Mouse (Mus musculus): ENCODE measurements around the gene Cldn6. TPM values are rescaled to one million over a fixed set of nuclear protein-coding genes. Genes with fewer than 3 reads are reported as not detected.

Cldn6 gene
- total RNA-seq (2023): not detected in 4 replicates

DNA sequence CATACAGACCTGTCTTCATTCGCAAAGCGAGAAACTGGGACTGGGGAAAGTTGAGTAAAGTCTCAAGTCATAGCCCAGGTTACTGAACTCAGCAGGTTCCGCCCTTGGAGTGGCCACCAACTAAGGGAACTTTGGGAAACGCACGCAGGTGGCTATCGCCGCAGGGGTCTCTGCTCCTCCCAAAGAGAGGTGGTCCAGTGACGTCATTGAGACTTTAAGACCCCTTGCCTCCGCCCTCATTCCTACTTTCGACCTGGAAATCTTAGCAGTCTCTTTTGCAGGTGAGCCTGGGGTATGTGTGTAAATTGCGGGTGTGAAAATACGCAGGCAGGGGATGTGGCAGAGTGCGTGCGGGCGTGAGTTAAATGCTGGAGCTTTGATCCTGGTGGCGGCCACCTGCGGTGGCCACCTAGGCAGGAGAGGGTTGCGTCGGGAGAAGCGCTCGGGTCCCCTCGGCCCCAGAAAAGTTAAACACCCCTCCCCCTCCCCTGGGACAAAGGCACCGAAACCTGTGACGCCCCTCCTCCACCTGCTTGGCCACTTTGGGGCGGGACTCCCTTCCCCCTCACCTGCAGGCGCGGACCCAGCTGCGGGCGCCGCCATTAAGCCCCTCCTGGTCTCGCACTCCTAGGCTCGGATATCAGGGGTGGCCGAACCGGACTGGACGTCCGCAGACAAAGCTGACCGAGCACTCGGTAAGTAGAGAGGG is at the start of gene Cldn6:
TSS of gene Cldn6 (plus strand) at position 123 of the 709 bp plus-strand sequence.

DNA sequence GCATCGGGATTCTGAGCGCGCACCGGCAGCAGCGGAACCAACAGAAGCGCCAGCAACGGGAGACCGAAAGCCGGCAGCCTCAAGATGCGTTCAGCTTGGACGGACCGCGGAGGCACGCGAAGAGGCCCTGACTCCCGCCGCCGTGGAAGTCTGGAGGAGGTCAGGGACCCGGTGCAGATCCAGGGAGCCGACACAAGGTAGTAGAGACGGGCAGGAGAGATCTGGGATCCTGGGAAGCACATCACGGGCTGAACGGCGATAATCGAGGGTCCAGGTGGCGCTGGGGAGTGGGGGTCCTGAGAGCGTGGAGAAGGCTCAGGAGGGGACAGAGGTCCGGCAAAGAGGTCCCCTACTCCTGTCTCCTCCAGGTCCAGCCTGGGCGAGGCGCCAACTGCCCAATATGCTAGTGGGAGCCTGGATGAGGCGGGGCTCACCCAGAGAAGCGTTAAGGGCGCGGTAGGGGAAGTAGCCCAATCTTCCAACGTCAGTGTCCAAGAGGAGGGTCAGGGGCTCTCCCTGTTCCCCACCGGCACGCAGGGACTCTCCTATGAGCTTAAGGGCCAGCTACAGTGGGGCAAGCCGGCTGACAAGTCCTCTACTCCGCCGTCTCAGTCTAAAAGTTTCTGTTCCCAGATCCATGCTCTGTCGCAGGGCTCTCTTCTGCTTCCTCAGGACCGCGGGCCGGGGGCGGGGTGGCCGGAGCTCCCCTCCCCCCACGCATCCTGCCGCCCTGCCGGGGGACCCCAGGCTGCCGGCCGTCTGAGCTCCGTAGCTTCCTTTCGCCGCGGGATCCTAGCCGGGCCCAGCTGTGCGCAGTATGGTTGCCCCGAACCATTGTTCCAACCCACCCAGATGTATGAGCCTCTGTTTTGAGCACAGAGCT is 34.2 kb upstream of the Cldn6 start, which contains the start of gene Mmp25:
TSS of gene Mmp25 (minus strand) at position 665 of the 883 bp plus-strand sequence.

DNA sequence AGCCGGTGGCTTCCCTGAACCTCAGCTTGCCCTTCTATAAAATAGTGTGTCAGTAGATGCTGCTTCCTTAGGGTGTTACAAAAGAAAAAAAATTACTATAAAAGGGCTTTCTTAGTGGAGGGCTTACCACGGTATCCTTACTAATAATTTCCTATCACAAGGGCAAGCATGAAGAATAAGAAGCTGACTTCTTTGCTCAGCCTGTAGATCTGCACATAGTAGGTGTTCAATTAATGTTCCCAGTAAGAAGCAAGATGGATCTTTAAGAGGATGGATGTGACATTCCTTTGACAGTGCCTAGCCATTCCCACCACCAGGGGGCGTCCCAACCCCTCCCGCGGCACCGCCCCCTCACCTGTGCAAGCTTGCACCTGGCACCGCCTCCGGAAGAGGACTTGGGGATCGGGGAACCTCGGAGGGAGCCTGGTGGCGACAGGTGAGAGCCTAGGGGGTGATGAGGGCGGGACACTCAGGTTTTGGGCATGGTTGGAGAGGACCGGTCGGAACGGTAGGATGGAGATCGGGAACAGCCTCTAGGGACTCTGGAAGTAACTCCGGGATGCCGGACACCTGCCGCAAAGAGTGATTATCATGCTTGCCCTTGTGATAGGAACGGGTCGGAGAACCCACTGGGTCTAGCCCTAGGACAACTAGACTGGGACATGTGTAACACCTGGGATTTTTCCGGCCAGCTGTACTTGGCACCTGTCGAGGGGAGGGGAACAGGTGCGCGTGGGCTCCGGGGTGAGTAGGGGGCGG is 18.8 kb upstream of the Cldn6 start, which contains the start of gene Bicdl2:
TSS of gene Bicdl2 (plus strand) at position 390 of the 759 bp plus-strand sequence.

DNA sequence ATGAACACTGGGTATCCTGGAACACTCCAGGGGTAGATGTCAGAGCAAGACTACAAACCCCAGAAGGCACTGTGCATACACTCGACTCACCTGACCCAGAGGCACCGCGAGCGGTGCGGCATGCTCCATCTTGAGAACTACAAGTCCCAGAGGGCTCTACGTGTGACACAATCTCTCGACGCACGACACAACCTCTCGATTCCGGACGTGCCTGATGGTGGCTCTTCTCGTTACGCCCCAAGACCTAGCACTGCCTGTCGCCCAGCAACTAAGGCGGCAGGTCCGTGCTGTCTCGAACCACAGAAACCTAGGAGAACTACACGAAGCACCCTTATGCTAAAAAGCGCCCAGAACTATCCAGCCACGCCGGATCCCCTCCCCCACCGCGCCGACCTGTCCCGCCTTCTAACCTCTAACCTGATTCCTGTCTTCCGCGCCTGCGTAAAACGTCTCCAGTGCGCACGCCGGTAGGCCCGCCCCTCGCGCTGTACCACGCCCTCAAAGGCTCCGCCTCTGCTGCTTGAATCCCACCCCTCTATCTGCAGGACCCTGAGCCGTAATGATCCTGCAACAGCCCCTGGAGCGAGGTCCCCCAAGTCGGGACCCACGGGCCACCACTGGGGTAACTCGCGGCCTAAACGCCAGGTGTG is 5.5 kb upstream of the Cldn6 start, which contains the start of the genes Hcfc1r1 and Thoc6:
TSS of gene Hcfc1r1 (plus strand) at position 173 of the 650 bp plus-strand sequence.
TSS of gene Thoc6 (minus strand) at position 459 of the 650 bp plus-strand sequence.

DNA sequence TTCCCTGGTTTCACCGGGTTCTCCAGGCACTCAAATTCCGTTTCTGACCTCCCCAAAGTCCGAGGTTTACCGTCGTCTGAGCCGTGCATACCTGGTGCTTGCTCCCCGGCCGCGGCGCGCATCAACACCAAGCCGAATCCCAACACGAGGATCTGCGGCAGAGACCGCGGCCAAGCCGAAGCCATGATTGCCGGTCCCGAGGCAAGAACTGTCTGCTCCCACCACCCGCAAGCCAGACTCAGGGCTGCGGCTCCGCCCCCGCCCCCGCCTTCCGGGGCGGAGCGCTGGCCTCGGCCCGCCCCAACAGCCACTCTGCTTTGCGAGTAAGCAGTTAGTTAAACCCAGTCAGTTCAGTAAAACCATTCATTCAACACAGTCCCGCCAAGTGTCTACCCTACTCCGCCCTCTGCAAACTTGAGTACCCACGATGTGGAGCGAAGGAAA is 1.8 kb upstream of the Cldn6 start, which contains the start of gene Tnfrsf12a:
TSS of gene Tnfrsf12a (minus strand) at position 233 of the 444 bp plus-strand sequence.

DNA sequence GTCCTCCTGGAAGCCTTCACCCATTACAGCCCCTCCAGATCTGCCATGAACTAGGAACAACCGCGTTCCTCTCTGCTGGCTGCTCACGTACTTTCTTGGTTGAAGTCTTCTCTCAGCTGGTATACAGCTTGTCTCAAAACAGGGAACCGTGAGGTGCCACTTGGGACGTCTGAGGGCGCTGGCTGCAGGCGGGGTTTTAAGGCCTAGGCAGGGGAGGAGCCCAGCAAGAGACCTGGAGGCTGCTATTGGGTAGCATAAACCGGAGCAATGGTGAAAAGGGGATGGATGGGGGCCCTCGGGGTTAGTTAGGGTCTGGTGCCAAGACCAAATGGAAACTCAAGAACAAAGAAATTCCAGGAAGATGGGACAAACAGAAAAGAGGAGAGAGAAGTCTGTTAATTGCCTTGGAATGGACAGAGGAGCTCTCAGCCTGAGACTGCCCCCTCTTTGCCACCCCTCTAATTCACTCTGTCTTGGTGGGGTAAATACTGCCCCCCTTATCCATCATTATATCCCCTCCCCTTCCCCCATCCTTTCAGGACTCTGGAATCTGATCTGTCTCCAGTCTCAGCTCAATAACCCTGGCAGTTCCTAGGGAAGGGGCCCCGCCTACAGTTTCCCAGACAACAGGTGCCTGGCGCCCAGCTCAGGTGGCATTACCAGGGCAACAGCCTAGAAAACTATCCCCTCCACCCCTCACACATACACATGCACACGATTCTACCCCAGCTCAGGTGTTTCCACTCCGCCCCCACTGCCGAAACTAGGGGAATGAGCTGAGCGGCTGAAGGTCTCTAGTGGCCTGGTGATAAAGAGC is 5.0 kb downstream of the Cldn6 start, which contains the start of gene Cldn9:
TSS of gene Cldn9 (minus strand) at position 171 of the 817 bp plus-strand sequence.

DNA sequence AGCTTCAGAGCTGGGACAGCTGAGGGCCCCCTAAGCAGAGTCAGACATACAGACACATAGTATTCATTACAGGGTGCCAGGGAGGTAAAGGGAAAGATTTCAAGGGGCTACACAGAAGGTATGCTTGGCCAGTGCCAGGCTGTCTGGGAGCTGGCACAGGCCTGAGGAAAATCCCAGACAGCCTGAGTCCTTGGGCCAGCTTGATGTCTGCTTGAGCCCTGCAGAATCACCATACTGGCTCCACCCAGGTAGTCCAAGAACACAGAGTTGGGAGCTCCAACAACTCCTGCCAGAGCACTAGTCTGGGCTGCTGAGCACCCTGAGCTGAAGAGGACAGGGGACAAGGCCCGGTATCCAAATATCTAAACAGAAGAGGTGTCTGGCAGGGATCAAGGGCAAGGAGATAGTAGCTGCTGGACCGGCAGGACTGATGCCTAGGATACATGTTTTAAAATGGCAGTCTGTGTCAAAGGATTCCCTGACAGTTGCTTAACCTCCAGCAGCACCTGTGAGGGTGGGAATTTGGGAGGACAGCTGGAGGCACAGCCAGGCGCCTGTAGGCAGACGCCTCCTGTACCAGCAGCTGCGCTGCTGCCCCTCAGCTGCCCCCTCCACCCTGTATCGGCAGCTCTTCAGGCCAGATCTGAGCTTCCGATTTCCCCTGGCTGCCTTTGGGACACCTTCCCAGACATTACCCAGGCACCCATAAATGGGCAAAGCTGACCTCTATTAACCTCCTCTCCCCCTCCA is 43.5 kb downstream of the Cldn6 start, which contains the start of gene 1520401A03Rik:
TSS of gene 1520401A03Rik (minus strand) at position 408 of the 750 bp plus-strand sequence.

DNA sequence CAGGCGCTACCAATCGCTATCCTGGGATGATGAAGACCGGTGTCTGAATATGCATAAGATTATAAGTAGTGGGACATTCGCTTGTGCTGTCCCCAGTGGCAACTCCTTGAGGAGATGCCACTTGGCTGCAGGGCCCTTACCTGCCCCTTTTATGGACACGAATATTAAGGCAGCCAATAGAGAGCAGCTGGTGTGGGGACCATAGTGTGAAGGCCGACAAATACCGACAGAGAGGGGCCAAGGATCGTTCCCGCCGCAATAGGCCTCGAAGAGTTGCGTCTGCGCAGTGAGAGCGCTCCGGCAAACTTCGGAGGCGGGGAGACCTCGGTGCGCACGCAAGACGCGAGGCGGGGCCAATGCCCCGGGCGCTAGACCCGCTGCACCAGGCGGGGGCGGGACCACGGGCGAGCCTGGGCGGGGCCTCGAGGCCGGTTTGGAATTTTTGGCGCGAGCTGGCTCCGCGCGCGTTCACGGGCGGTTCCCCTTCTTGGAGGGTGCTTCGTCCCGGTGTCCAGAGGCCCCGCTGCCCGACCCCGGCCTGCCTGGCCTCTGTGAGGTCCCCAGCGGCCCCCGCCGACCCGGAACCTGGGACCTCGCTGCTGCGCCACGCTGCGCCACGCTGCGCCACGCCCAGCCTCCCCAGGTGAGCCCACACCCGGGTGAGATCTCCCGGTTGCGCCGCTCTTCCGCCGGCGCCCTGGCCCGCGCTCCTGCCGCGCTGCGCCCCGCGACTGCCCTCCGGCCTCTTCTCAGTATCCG is 47.1 kb downstream of the Cldn6 start, which contains the start of gene Pkmyt1:
TSS of gene Pkmyt1 (plus strand) at position 338 of the 759 bp plus-strand sequence.

Other genes with a start within 250 kb of the Cldn6 start
- gene Vmn2r117, start 199.6 kb upstream of the Cldn6 start, total RNA-seq (2023): not detected in 4 replicates
- gene Zfp213, start 115.0 kb upstream of the Cldn6 start, total RNA-seq (2023): 7.5 to 8.8 TPM (median 8.1 TPM) in 4 replicates
- gene Zfp13, start 79.8 kb upstream of the Cldn6 start, total RNA-seq (2023): not detected in 4 replicates
- not detected in 4 replicates for gene Zscan10, start 78.4 kb upstream of the Cldn6 start, total RNA-seq (2023)
- 0.12 to 0.16 TPM in 2 of 4 replicates, not detected in the others for gene Mmp25, start 34.0 kb upstream of the Cldn6 start, total RNA-seq (2023)
- 0.36 TPM in 1 of 4 replicates, not detected in the others for gene Bicdl2, start 18.7 kb upstream of the Cldn6 start, total RNA-seq (2023)
- gene Hcfc1r1, start 5.7 kb upstream of the Cldn6 start, total RNA-seq (2023): 38.2 to 46.6 TPM (median 40.7 TPM) in 4 replicates
- 23.1 to 32.2 TPM (median 25.4 TPM) in 4 replicates for gene Thoc6, start 5.4 kb upstream of the Cldn6 start, total RNA-seq (2023)
- gene Tnfrsf12a, start 1.8 kb upstream of the Cldn6 start, total RNA-seq (2023): 14.4 to 18.6 TPM (median 16.4 TPM) in 4 replicates
- not detected in 4 replicates for gene Cldn9, start 4.8 kb downstream of the Cldn6 start, total RNA-seq (2023)
- not detected in 4 replicates for gene 1520401A03Rik, start 43.5 kb downstream of the Cldn6 start, total RNA-seq (2023)
- 35.2 to 41.8 TPM (median 38.7 TPM) in 4 replicates for gene Pkmyt1, start 47.1 kb downstream of the Cldn6 start, total RNA-seq (2023)
- 0.52 to 2.1 TPM (median 1.5 TPM) in 4 replicates for gene Paqr4, start 61.6 kb downstream of the Cldn6 start, total RNA-seq (2023)
- gene Kremen2, start 66.6 kb downstream of the Cldn6 start, total RNA-seq (2023): 0.37 TPM in 1 of 4 replicates, not detected in the others
- 26.3 to 31.2 TPM (median 27.9 TPM) in 4 replicates for gene Flywch1, start 92.4 kb downstream of the Cldn6 start, total RNA-seq (2023)
- not detected in 4 replicates for gene Flywch2, start 106.8 kb downstream of the Cldn6 start, total RNA-seq (2023)
- 1,370 to 1,448 TPM (median 1,386 TPM) in 4 replicates for gene Srrm2, start 111.3 kb downstream of the Cldn6 start, total RNA-seq (2023)
- gene Elob, start 149.9 kb downstream of the Cldn6 start, total RNA-seq (2023): 153 to 167 TPM (median 160 TPM) in 4 replicates
- gene Prss33, start 156.8 kb downstream of the Cldn6 start, total RNA-seq (2023): not detected in 4 replicates
- not detected in 4 replicates for gene Prss32, start 164.6 kb downstream of the Cldn6 start, total RNA-seq (2023)
- gene Prss41, start 164.9 kb downstream of the Cldn6 start, total RNA-seq (2023): 0.64 to 0.75 TPM (median 0.66 TPM) in 3 of 4 replicates, not detected in the other
- not detected in 4 replicates for gene Prss21, start 188.8 kb downstream of the Cldn6 start, total RNA-seq (2023)
- gene Dcpp1, start 201.6 kb downstream of the Cldn6 start, total RNA-seq (2023): not detected in 4 replicates
- gene Dcpp2, start 201.6 kb downstream of the Cldn6 start, total RNA-seq (2023): not detected in 4 replicates
- gene Dcpp3, start 238.2 kb downstream of the Cldn6 start, total RNA-seq (2023): not detected in 4 replicates